Mouse (Mus musculus) heart, embryonic 12.5 days (tissue): ENCODE measurements at regions not wholly inside any gene's neighbourhood (a gene's known extent, or its start where the extent isn't known, plus 50 kb on each side); places are given as distances from the start of the nearest gene placed in this dataset.

ENCODE experiments used
- ATAC-seq: fragments of 200-750 bp; cut with Nextera tagmentation; 2 replicates; pipeline ENCODE4 v1.8.0; 2017; ENCODE audit warnings: moderate TSS enrichment, moderate library complexity; ENCODE audit not compliant: insufficient number of reproducible peaks, low FRiP score
- H3K27ac ChIP-seq: fragments of 300-500 bp; sonication (generic); 2 replicates; pipeline ENCODE4 v1.5.1; 2016; ENCODE audit warnings: mild to moderate bottlenecking, moderate library complexity; ENCODE audit not compliant: poor library complexity, severe bottlenecking
- H3K27me3 ChIP-seq: fragments of 300-500 bp; sonication (generic); replicated peaks from 2 replicates; pipeline ENCODE4 v1.6.1; 2016; ENCODE audit warnings: mild to moderate bottlenecking, moderate library complexity
- H3K36me3 ChIP-seq: fragments of 300-500 bp; sonication (generic); 2 replicates; pipeline ENCODE4 v1.6.1; 2016; ENCODE audit warnings: mild to moderate bottlenecking, moderate library complexity
- H3K4me1 ChIP-seq: fragments of 300-500 bp; sonication (generic); replicated peaks from 2 replicates; pipeline ENCODE4 v1.6.1; 2016; ENCODE audit warnings: mild to moderate bottlenecking
- H3K4me2 ChIP-seq: fragments of 300-500 bp; sonication (generic); 2 replicates; pipeline ENCODE4 v1.6.1; 2016; ENCODE audit warnings: mild to moderate bottlenecking, moderate library complexity
- H3K4me3 ChIP-seq: fragments of 300-500 bp; sonication (generic); 2 replicates; pipeline ENCODE4 v1.5.1; 2016; ENCODE audit warnings: mild to moderate bottlenecking
- H3K9ac ChIP-seq: fragments of 300-500 bp; sonication (generic); 2 replicates; pipeline ENCODE4 v1.6.1; 2016; ENCODE audit warnings: mild to moderate bottlenecking, moderate library complexity
- H3K9me3 ChIP-seq: fragments of 300-500 bp; sonication (generic); replicated peaks from 2 replicates; pipeline ENCODE4 v1.6.1; 2016; ENCODE audit warnings: mild to moderate bottlenecking, moderate library complexity
- WGBS: fragments of 180-500 bp; shearing (Covaris S2); methylation state at CpG from one replicate; pipeline ENCODE4 v1.1.7; 2016; 5-methylcytosine and 5-hydroxymethylcytosine counted together

- no peak for ATAC-seq
- no peaks in the 10 kb centered on the region for H3K27me3 ChIP-seq
- no peak overlapping the region for H3K4me2 ChIP-seq
- no peaks in the 10 kb centered on the region for H3K4me1 ChIP-seq
- H3K27ac ChIP-seq = no peak overlapping the region
- H3K4me3 ChIP-seq = no peak overlapping the region
- 81% methylated on average over 11 of the region's 11 CpGs for WGBS
- H3K9me3 ChIP-seq = no peaks in the 10 kb centered on the region
- H3K36me3 ChIP-seq = no peaks in the 10 kb centered on the region
- H3K9ac ChIP-seq = no peak overlapping the region
These were observed 530.5 kb upstream of the Cdh5 start for GRCm38 (mm10) chr8:103570864-103571425.

GRCm38 (mm10) chr8:103577147-103577546, 524.3 kb upstream of the Cdh5 start:
- H3K4me1 ChIP-seq = no peaks in the 10 kb centered on the region
- H3K27ac ChIP-seq = no peak overlapping the region
- no peak overlapping the region for H3K4me2 ChIP-seq
- no peak overlapping the region for H3K9ac ChIP-seq
- no peak for ATAC-seq
- H3K9me3 ChIP-seq = no peaks in the 10 kb centered on the region
- H3K27me3 ChIP-seq = no peaks in the 10 kb centered on the region
- WGBS = 80% methylated on average over 3 of the region's 3 CpGs
- no peak overlapping the region for H3K4me3 ChIP-seq
- H3K36me3 ChIP-seq = no peaks in the 10 kb centered on the region

- Histone ChIP-seq H3K4me2 (no peak overlapping the region), H3K27ac (no peak overlapping the region), H3K9ac (no peak overlapping the region), H3K27me3 (no peaks in the 10 kb centered on the region), H3K4me3 (no peak overlapping the region), H3K4me1 (no peaks in the 10 kb centered on the region), H3K36me3 (no peaks in the 10 kb centered on the region), H3K9me3 (no peaks in the 10 kb centered on the region)
- WGBS = 82% methylated on average over 6 of the region's 6 CpGs
- ATAC-seq = no peak
These were observed 523.4 kb upstream of the Cdh5 start for GRCm38 (mm10) chr8:103578006-103578405.

- no peaks in the 10 kb centered on the region for H3K36me3 ChIP-seq
- no peak overlapping the region for H3K27ac ChIP-seq
- 84% methylated on average over 6 of the region's 6 CpGs for WGBS
- no peak overlapping the region for H3K9ac ChIP-seq
- H3K27me3 ChIP-seq = no peaks in the 10 kb centered on the region
- ATAC-seq = no peak
- no peaks in the 10 kb centered on the region for H3K4me1 ChIP-seq
- no peak overlapping the region for H3K4me2 ChIP-seq
- no peak overlapping the region for H3K4me3 ChIP-seq
- H3K9me3 ChIP-seq = no peaks in the 10 kb centered on the region
These were observed 493.1 kb upstream of the Cdh5 start for GRCm38 (mm10) chr8:103608291-103608690.

GRCm38 (mm10) chr8:103623781-103624434, 477.5 kb upstream of the Cdh5 start:
- Histone ChIP-seq H3K4me2 (no peak overlapping the region), H3K9me3 (peaks cover 3% of the 10 kb centered on the region; the same call in 1 of the 2 replicates), H3K27ac (no peak overlapping the region), H3K27me3 (no peaks in the 10 kb centered on the region), H3K4me3 (no peak overlapping the region), H3K4me1 (no peaks in the 10 kb centered on the region), H3K36me3 (no peaks in the 10 kb centered on the region), H3K9ac (no peak overlapping the region)
- WGBS = 61% methylated on average over 3 of the region's 3 CpGs
- no peak for ATAC-seq

GRCm38 (mm10) chr8:103625166-103625890, 476.1 kb upstream of the Cdh5 start:
- no peak overlapping the region for H3K4me3 ChIP-seq
- no peak overlapping the region for H3K9ac ChIP-seq
- no peaks in the 10 kb centered on the region for H3K27me3 ChIP-seq
- no peaks in the 10 kb centered on the region for H3K36me3 ChIP-seq
- 64% methylated on average over 7 of the region's 7 CpGs for WGBS
- H3K4me1 ChIP-seq = no peaks in the 10 kb centered on the region
- H3K4me2 ChIP-seq = no peak overlapping the region
- ATAC-seq = no peak
- no peak overlapping the region for H3K27ac ChIP-seq
- H3K9me3 ChIP-seq = no peaks in the 10 kb centered on the region

- Histone ChIP-seq H3K9ac (no peak overlapping the region), H3K9me3 (no peaks in the 10 kb centered on the region), H3K4me3 (no peak overlapping the region), H3K4me1 (no peaks in the 10 kb centered on the region), H3K27me3 (no peaks in the 10 kb centered on the region), H3K27ac (no peak overlapping the region), H3K4me2 (no peak overlapping the region), H3K36me3 (no peaks in the 10 kb centered on the region)
- WGBS = 68% methylated on average over 4 of the region's 4 CpGs
- no peak for ATAC-seq
These were observed 475.0 kb upstream of the Cdh5 start for GRCm38 (mm10) chr8:103626446-103626845.

- Histone ChIP-seq H3K27ac (no peak overlapping the region), H3K27me3 (no peaks in the 10 kb centered on the region), H3K4me1 (no peaks in the 10 kb centered on the region), H3K9me3 (no peaks in the 10 kb centered on the region), H3K4me3 (no peak overlapping the region), H3K4me2 (no peak overlapping the region), H3K9ac (no peak overlapping the region), H3K36me3 (no peaks in the 10 kb centered on the region)
- 72% methylated on average over 6 of the region's 6 CpGs for WGBS
- ATAC-seq = no peak
These were observed 468.9 kb upstream of the Cdh5 start for GRCm38 (mm10) chr8:103632543-103632942.

GRCm38 (mm10) chr8:103634951-103635350, 466.5 kb upstream of the Cdh5 start:
- Histone ChIP-seq H3K4me2 (no peak overlapping the region), H3K9ac (no peak overlapping the region), H3K36me3 (no peaks in the 10 kb centered on the region), H3K27me3 (no peaks in the 10 kb centered on the region), H3K27ac (no peak overlapping the region), H3K4me1 (no peaks in the 10 kb centered on the region), H3K9me3 (no peaks in the 10 kb centered on the region), H3K4me3 (no peak overlapping the region)
- ATAC-seq = no peak
- 84% methylated on average over 14 of the region's 14 CpGs for WGBS

- Histone ChIP-seq H3K9ac (no peak overlapping the region), H3K27me3 (no peaks in the 10 kb centered on the region), H3K4me1 (no peaks in the 10 kb centered on the region), H3K4me2 (no peak overlapping the region), H3K9me3 (peaks cover 9% of the 10 kb centered on the region; the same call in 1 of the 2 replicates), H3K27ac (no peak overlapping the region), H3K36me3 (no peaks in the 10 kb centered on the region), H3K4me3 (no peak overlapping the region)
- no peak for ATAC-seq
- 82% methylated on average over 2 of the region's 2 CpGs for WGBS
These were observed 457.8 kb upstream of the Cdh5 start for GRCm38 (mm10) chr8:103643621-103644020.

- no peak overlapping the region for H3K4me2 ChIP-seq
- H3K4me1 ChIP-seq = no peaks in the 10 kb centered on the region
- H3K36me3 ChIP-seq = no peaks in the 10 kb centered on the region
- H3K9ac ChIP-seq = no peak overlapping the region
- ATAC-seq = no peak
- 66% methylated on average over 6 of the region's 6 CpGs for WGBS
- no peak overlapping the region for H3K27ac ChIP-seq
- peaks cover 9% of the 10 kb centered on the region; the same call in 1 of the 2 replicates for H3K9me3 ChIP-seq
- H3K4me3 ChIP-seq = no peak overlapping the region
- H3K27me3 ChIP-seq = no peaks in the 10 kb centered on the region
These were observed 457.3 kb upstream of the Cdh5 start for GRCm38 (mm10) chr8:103644106-103644505.
